Mouse (Mus musculus): ENCODE measurements around the gene Ints7. TPM values are rescaled to one million over a fixed set of nuclear protein-coding genes. Genes with fewer than 3 reads are reported as not detected.

Ints7 gene
- total and polyA plus RNA-seq, 2 experiments: 9.5 to 10.9 TPM

- DNase-seq (ENCODE audit: extremely low read depth, low read depth, low spot score): no peak
- no peaks in the 10 kb centered on the region for H3K36me3 ChIP-seq (ENCODE audit: control insufficient read depth, insufficient read depth, low read length)
- H3K9ac ChIP-seq (ENCODE audit: low read depth, low read length): no peak overlapping the region
- TF ChIP-seq CTCF (IDR thresholded peaks at IDR 0.05; ENCODE audit: low read depth, low read length): no peak
- TF ChIP-seq POLR2A (IDR thresholded peaks at IDR 0.05; ENCODE audit: extremely low read depth, insufficient read depth, low read length): no peak
- no peak overlapping the region for H3K4me3 ChIP-seq (ENCODE audit: insufficient read depth, low read depth, low read length)
- no peaks in the 10 kb centered on the region for H3K27me3 ChIP-seq (ENCODE audit: control insufficient read depth, insufficient read depth, low read length)
- no peaks in the 10 kb centered on the region for H3K4me1 ChIP-seq (ENCODE audit: control insufficient read depth, insufficient read depth, low read length)
- no peak overlapping the region for H3K27ac ChIP-seq (replicated peaks; ENCODE audit: insufficient read depth, low read depth, low read length)
- 76% methylated on average over 8 of the region's 8 CpGs for WGBS
- H3K79me2 ChIP-seq (ENCODE audit: control insufficient read depth, insufficient read depth, low read length): no peaks in the 10 kb centered on the region; the same call in 1 of the 2 replicates
Observed at GRCm38 (mm10) chr1:191557109-191557508, 18.3 kb upstream of the Ints7 start.

GRCm38 (mm10) chr1:191559779-191560178 is 15.7 kb upstream of the Ints7 start:
- no peaks in the 10 kb centered on the region; the same call in 1 of the 2 replicates for H3K79me2 ChIP-seq (ENCODE audit: control insufficient read depth, insufficient read depth, low read length)
- no peaks in the 10 kb centered on the region for H3K4me1 ChIP-seq (ENCODE audit: control insufficient read depth, insufficient read depth, low read length)
- TF ChIP-seq CTCF (IDR thresholded peaks at IDR 0.05; ENCODE audit: low read depth, low read length): no peak
- no peak for TF ChIP-seq POLR2A (IDR thresholded peaks at IDR 0.05; ENCODE audit: extremely low read depth, insufficient read depth, low read length)
- WGBS: 80% methylated on average over 5 of the region's 5 CpGs
- DNase-seq (ENCODE audit: extremely low read depth, low read depth, low spot score): no peak
- H3K27me3 ChIP-seq (ENCODE audit: control insufficient read depth, insufficient read depth, low read length): no peaks in the 10 kb centered on the region
- no peak overlapping the region for H3K27ac ChIP-seq (replicated peaks; ENCODE audit: insufficient read depth, low read depth, low read length)
- H3K36me3 ChIP-seq (ENCODE audit: control insufficient read depth, insufficient read depth, low read length): no peaks in the 10 kb centered on the region
- H3K9ac ChIP-seq (ENCODE audit: low read depth, low read length): no peak overlapping the region
- H3K4me3 ChIP-seq (ENCODE audit: insufficient read depth, low read depth, low read length): no peak overlapping the region

GRCm38 (mm10) chr1:191562823-191563365 is 12.5 kb upstream of the Ints7 start:
- Histone ChIP-seq H3K36me3 (ENCODE audit: control insufficient read depth, insufficient read depth, low read length) (no peaks in the 10 kb centered on the region), H3K4me3 (ENCODE audit: insufficient read depth, low read depth, low read length) (no peak overlapping the region), H3K27me3 (ENCODE audit: control insufficient read depth, insufficient read depth, low read length) (no peaks in the 10 kb centered on the region), H3K9ac (ENCODE audit: low read depth, low read length) (no peak overlapping the region), H3K27ac (replicated peaks; ENCODE audit: insufficient read depth, low read depth, low read length) (no peak overlapping the region), H3K4me1 (ENCODE audit: control insufficient read depth, insufficient read depth, low read length) (no peaks in the 10 kb centered on the region), H3K79me2 (ENCODE audit: control insufficient read depth, insufficient read depth, low read length) (no peaks in the 10 kb centered on the region; the same call in 1 of the 2 replicates)
- DNase-seq (ENCODE audit: extremely low read depth, low read depth, low spot score): peak; percentile 61
- WGBS: 55% methylated on average over 6 of the region's 6 CpGs
- no peak for TF ChIP-seq CTCF (IDR thresholded peaks at IDR 0.05; ENCODE audit: low read depth, low read length)
- no peak for TF ChIP-seq POLR2A (IDR thresholded peaks at IDR 0.05; ENCODE audit: extremely low read depth, insufficient read depth, low read length)

- DNase-seq (ENCODE audit: extremely low read depth, low read depth, low spot score): no peak
- H3K36me3 ChIP-seq (ENCODE audit: control insufficient read depth, insufficient read depth, low read length): no peaks in the 10 kb centered on the region
- TF ChIP-seq POLR2A (IDR thresholded peaks at IDR 0.05; ENCODE audit: extremely low read depth, insufficient read depth, low read length) (no peak), CTCF (IDR thresholded peaks at IDR 0.05; ENCODE audit: low read depth, low read length) (peak; percentile 19; the same call in 1 of the 2 replicates)
Observed at GRCm38 (mm10) chr1:191567859-191568258, 7.6 kb upstream of the Ints7 start.

GRCm38 (mm10) chr1:191569625-191570024 is 5.8 kb upstream of the Ints7 start:
- DNase-seq (ENCODE audit: extremely low read depth, low read depth, low spot score): no peak
- no peak overlapping the region for H3K27ac ChIP-seq (replicated peaks; ENCODE audit: insufficient read depth, low read depth, low read length)
- WGBS: 95% methylated on average over 2 of the region's 2 CpGs

More at GRCm38 (mm10) chr1:191567859-191568258, 7.6 kb upstream of the Ints7 start:
- Histone ChIP-seq H3K27me3 (ENCODE audit: control insufficient read depth, insufficient read depth, low read length) (no peaks in the 10 kb centered on the region), H3K4me1 (ENCODE audit: control insufficient read depth, insufficient read depth, low read length) (no peaks in the 10 kb centered on the region), H3K79me2 (ENCODE audit: control insufficient read depth, insufficient read depth, low read length) (no peaks in the 10 kb centered on the region; the same call in 1 of the 2 replicates), H3K9ac (ENCODE audit: low read depth, low read length) (no peak overlapping the region), H3K27ac (replicated peaks; ENCODE audit: insufficient read depth, low read depth, low read length) (no peak overlapping the region), H3K4me3 (ENCODE audit: insufficient read depth, low read depth, low read length) (no peak overlapping the region)
- 87% methylated on average over 1 of the region's 1 CpGs for WGBS

GRCm38 (mm10) chr1:191570415-191570814 is 5.0 kb upstream of the Ints7 start:
- Histone ChIP-seq H3K36me3 (ENCODE audit: control insufficient read depth, insufficient read depth, low read length) (no peaks in the 10 kb centered on the region), H3K27ac (replicated peaks; ENCODE audit: insufficient read depth, low read depth, low read length) (no peak overlapping the region), H3K9ac (ENCODE audit: low read depth, low read length) (no peak overlapping the region), H3K4me3 (ENCODE audit: insufficient read depth, low read depth, low read length) (no peak overlapping the region), H3K4me1 (ENCODE audit: control insufficient read depth, insufficient read depth, low read length) (no peaks in the 10 kb centered on the region; the same call in 1 of the 2 replicates), H3K79me2 (ENCODE audit: control insufficient read depth, insufficient read depth, low read length) (no peaks in the 10 kb centered on the region), H3K27me3 (ENCODE audit: control insufficient read depth, insufficient read depth, low read length) (no peaks in the 10 kb centered on the region)
- WGBS: 89% methylated on average over 3 of the region's 3 CpGs
- TF ChIP-seq CTCF (IDR thresholded peaks at IDR 0.05; ENCODE audit: low read depth, low read length) (no peak), POLR2A (IDR thresholded peaks at IDR 0.05; ENCODE audit: extremely low read depth, insufficient read depth, low read length) (no peak)
- no peak for DNase-seq (ENCODE audit: extremely low read depth, low read depth, low spot score)

More at GRCm38 (mm10) chr1:191569625-191570024, 5.8 kb upstream of the Ints7 start:
- H3K27me3 ChIP-seq (ENCODE audit: control insufficient read depth, insufficient read depth, low read length): no peaks in the 10 kb centered on the region
- no peaks in the 10 kb centered on the region; the same call in 1 of the 2 replicates for H3K4me1 ChIP-seq (ENCODE audit: control insufficient read depth, insufficient read depth, low read length)
- no peak overlapping the region for H3K9ac ChIP-seq (ENCODE audit: low read depth, low read length)
- no peak overlapping the region for H3K4me3 ChIP-seq (ENCODE audit: insufficient read depth, low read depth, low read length)
- H3K79me2 ChIP-seq (ENCODE audit: control insufficient read depth, insufficient read depth, low read length): no peaks in the 10 kb centered on the region
- H3K36me3 ChIP-seq (ENCODE audit: control insufficient read depth, insufficient read depth, low read length): no peaks in the 10 kb centered on the region
- TF ChIP-seq CTCF (IDR thresholded peaks at IDR 0.05; ENCODE audit: low read depth, low read length): no peak
- TF ChIP-seq POLR2A (IDR thresholded peaks at IDR 0.05; ENCODE audit: extremely low read depth, insufficient read depth, low read length): no peak

Data from liver, adult 2 months (tissue).